ENCODE assay signal across 22 mouse cellular contexts in the genomic region with DNA sequence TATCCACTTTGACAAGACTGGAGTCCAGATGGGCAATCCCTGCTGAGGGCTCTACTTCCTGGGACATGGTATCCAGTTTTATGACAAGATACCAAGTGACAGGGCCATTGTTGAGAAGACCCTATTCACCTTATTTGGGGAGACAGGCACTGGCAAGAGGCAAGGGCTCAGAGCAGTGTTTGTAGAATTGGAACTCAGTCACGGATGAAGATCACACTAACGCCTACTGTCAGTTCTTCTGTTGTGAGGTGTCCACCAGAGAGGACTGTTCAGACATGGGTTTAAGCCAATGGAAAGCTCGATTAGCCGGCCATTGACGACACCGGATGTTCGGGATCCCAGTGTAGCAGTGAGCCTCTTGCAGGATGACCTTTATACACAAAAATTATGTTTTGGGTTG. TPM values are rescaled to one million over a fixed set of nuclear protein-coding genes. Genes with fewer than 3 reads are reported as not detected.
DNase-seq lines count a peak whose midpoint lies in the region; ATAC-seq lines count a peak whose summit lies in the region.
"Had no signal": no experiment of that assay in that cellular context is flagged by ENCODE, and none has a peak within 500 bp of the region (broad histone marks: within the 10 kb centered on the region; RNA-seq: fewer than 3 reads in every experiment).

No protein-coding gene starts in this region.

- 0 out of 2 replicates have a peak overlapping the region, but pooled peaks have one; percentile 78 for H3K27ac ChIP-seq in intestine, embryonic 16.5 days (ENCODE audit: low read length)
- no peak overlapping the region for H3K27ac ChIP-seq in intestine, embryonic 15.5 days
- H3K27ac ChIP-seq in midbrain, embryonic 11.5 days (ENCODE audit: low read depth, low read length): no peak overlapping the region
- no peak overlapping the region for H3K27ac ChIP-seq in midbrain, embryonic 14.5 days (replicated peaks; ENCODE audit: low read depth, low read length)
- H3K27ac ChIP-seq in embryonic facial prominence, embryonic 13.5 days: peak overlapping the region; percentile 89
- H3K27ac ChIP-seq: hindbrain, embryonic 13.5 days; liver, embryonic 14.5 days; neural tube, embryonic 12.5 days had no signal

- no peaks in the 10 kb centered on the region for H3K9me3 ChIP-seq in intestine, embryonic 16.5 days (ENCODE audit: control insufficient read depth, low read length)
- no peaks in the 10 kb centered on the region for H3K9me3 ChIP-seq in intestine, embryonic 15.5 days
- H3K9me3 ChIP-seq in midbrain, embryonic 11.5 days (ENCODE audit: control insufficient read depth, low read length): no peaks in the 10 kb centered on the region
- no peaks in the 10 kb centered on the region for H3K9me3 ChIP-seq in midbrain, embryonic 14.5 days (ENCODE audit: control insufficient read depth, low read length)
- no peaks in the 10 kb centered on the region for H3K9me3 ChIP-seq in embryonic facial prominence, embryonic 13.5 days
- H3K9me3 ChIP-seq: forebrain, embryonic 15.5 days; heart, embryonic 12.5 days; hindbrain, embryonic 13.5 days; limb, embryonic 12.5 days; neural tube, embryonic 12.5 days had no signal

- no peak overlapping the region for H3K4me2 ChIP-seq in intestine, embryonic 16.5 days (ENCODE audit: low read depth, low read length)
- no peak overlapping the region for H3K4me2 ChIP-seq in intestine, embryonic 15.5 days (replicated peaks)
- no peak overlapping the region for H3K4me2 ChIP-seq in midbrain, embryonic 11.5 days
- H3K4me2 ChIP-seq in midbrain, embryonic 14.5 days (ENCODE audit: low read length): no peak overlapping the region
- no peak overlapping the region for H3K4me2 ChIP-seq in embryonic facial prominence, embryonic 13.5 days
- H3K4me2 ChIP-seq: forebrain, embryonic 15.5 days had no signal

- H3K36me3 ChIP-seq in intestine, embryonic 16.5 days (ENCODE audit: control insufficient read depth, insufficient read depth, low read length): no peaks in the 10 kb centered on the region
- H3K36me3 ChIP-seq in intestine, embryonic 15.5 days: no peaks in the 10 kb centered on the region
- H3K36me3 ChIP-seq in midbrain, embryonic 11.5 days (ENCODE audit: control insufficient read depth, insufficient read depth, low read length): no peaks in the 10 kb centered on the region
- no peaks in the 10 kb centered on the region for H3K36me3 ChIP-seq in midbrain, embryonic 14.5 days (ENCODE audit: control insufficient read depth, insufficient read depth, low read length)
- no peaks in the 10 kb centered on the region for H3K36me3 ChIP-seq in embryonic facial prominence, embryonic 13.5 days
- H3K36me3 ChIP-seq: forebrain, embryonic 15.5 days; heart, embryonic 12.5 days; hindbrain, embryonic 13.5 days; limb, embryonic 12.5 days; neural tube, embryonic 12.5 days had no signal

- no peak overlapping the region for H3K4me3 ChIP-seq in intestine, embryonic 16.5 days (ENCODE audit: low read length)
- H3K4me3 ChIP-seq in intestine, embryonic 15.5 days (replicated peaks): no peak overlapping the region
- no peak overlapping the region for H3K4me3 ChIP-seq in midbrain, embryonic 11.5 days (ENCODE audit: low read depth, low read length)
- H3K4me3 ChIP-seq in midbrain, embryonic 14.5 days (replicated peaks; ENCODE audit: low read depth, low read length): no peak overlapping the region
- H3K4me3 ChIP-seq in embryonic facial prominence, embryonic 13.5 days: no peak overlapping the region
- H3K4me3 ChIP-seq: heart, embryonic 12.5 days; neural tube, embryonic 12.5 days had no signal

- H3K9ac ChIP-seq in intestine, embryonic 16.5 days (ENCODE audit: low read depth, low read length): no peak overlapping the region
- H3K9ac ChIP-seq in intestine, embryonic 15.5 days: no peak overlapping the region
- H3K9ac ChIP-seq in midbrain, embryonic 11.5 days (ENCODE audit: low read length): no peak overlapping the region
- H3K9ac ChIP-seq in midbrain, embryonic 14.5 days (replicated peaks; ENCODE audit: low read length): no peak overlapping the region
- H3K9ac ChIP-seq in embryonic facial prominence, embryonic 13.5 days: no peak overlapping the region
- H3K9ac ChIP-seq: forebrain, embryonic 15.5 days; heart, embryonic 12.5 days; hindbrain, embryonic 13.5 days; limb, embryonic 12.5 days; liver, embryonic 14.5 days; neural tube, embryonic 12.5 days had no signal

- peaks cover 16% of the 10 kb centered on the region for H3K4me1 ChIP-seq in intestine, embryonic 16.5 days (ENCODE audit: control insufficient read depth, insufficient read depth, low read length)
- peaks cover 20% of the 10 kb centered on the region; the same call in 1 of the 2 replicates for H3K4me1 ChIP-seq in intestine, embryonic 15.5 days (replicated peaks)
- peaks cover 16% of the 10 kb centered on the region for H3K4me1 ChIP-seq in midbrain, embryonic 11.5 days (ENCODE audit: control insufficient read depth, insufficient read depth, low read length)
- peaks cover 20% of the 10 kb centered on the region for H3K4me1 ChIP-seq in midbrain, embryonic 14.5 days (ENCODE audit: control insufficient read depth, insufficient read depth, low read length)
- peaks cover 29% of the 10 kb centered on the region for H3K4me1 ChIP-seq in embryonic facial prominence, embryonic 13.5 days

- 98% methylated on average over 7 of the region's 7 CpGs for WGBS in intestine, embryonic 16.5 days
- WGBS in intestine, embryonic 15.5 days: 89% methylated on average over 7 of the region's 7 CpGs
- 56% methylated on average over 7 of the region's 7 CpGs for WGBS in midbrain, embryonic 11.5 days
- WGBS in midbrain, embryonic 14.5 days: 48% methylated on average over 7 of the region's 7 CpGs
- WGBS in embryonic facial prominence, embryonic 13.5 days: 93% methylated on average over 7 of the region's 7 CpGs

- H3K27me3 ChIP-seq in intestine, embryonic 16.5 days (replicated peaks; ENCODE audit: control insufficient read depth, insufficient read depth, low read length): no peaks in the 10 kb centered on the region
- no peaks in the 10 kb centered on the region for H3K27me3 ChIP-seq in intestine, embryonic 15.5 days (replicated peaks)
- H3K27me3 ChIP-seq in midbrain, embryonic 11.5 days (ENCODE audit: control insufficient read depth, insufficient read depth, low read length): no peaks in the 10 kb centered on the region
- H3K27me3 ChIP-seq in midbrain, embryonic 14.5 days (ENCODE audit: control insufficient read depth, insufficient read depth, low read length): no peaks in the 10 kb centered on the region
- H3K27me3 ChIP-seq in embryonic facial prominence, embryonic 13.5 days: no peaks in the 10 kb centered on the region
- H3K27me3 ChIP-seq: forebrain, embryonic 15.5 days; heart, embryonic 12.5 days; hindbrain, embryonic 13.5 days; limb, embryonic 12.5 days; neural tube, embryonic 12.5 days had no signal

- no peak for ATAC-seq in intestine, embryonic 16.5 days
- ATAC-seq in intestine, embryonic 15.5 days: no peak
- ATAC-seq in midbrain, embryonic 11.5 days (ENCODE audit: low FRiP score): no peak
- ATAC-seq in midbrain, embryonic 14.5 days (ENCODE audit: low FRiP score, low TSS enrichment): no peak
- ATAC-seq in embryonic facial prominence, embryonic 13.5 days (ENCODE audit: insufficient number of reproducible peaks, insufficient read depth, low FRiP score, low TSS enrichment, low read depth): no peak

- DNase-seq in midbrain, embryonic 11.5 days (ENCODE audit: low spot score, missing footprints): peak; percentile 83
- DNase-seq in midbrain, embryonic 14.5 days: no peak
- peak; percentile 14 for DNase-seq in naive thymus-derived CD4-positive, alpha-beta T cell, adult 2 months (ENCODE audit: low read depth)
- no peak for DNase-seq in spleen, adult 18-20 months
- DNase-seq: adrenal gland, postnatal 10 days; cerebellum, adult 8-10 months; gastrocnemius, postnatal 10 days; heart, adult 11 months; kidney, adult 9 months; kidney, postnatal 36 days; layer of hippocampus, postnatal 36 days; lung, postnatal 4 days had no signal

RNA-seq across cellular contexts. Expression of a gene that starts 1.0 kb away (rescaled TPM):
- 13.7 and 15.6 TPM in 2 replicates for polyA plus RNA-seq in intestine, embryonic 16.5 days (2015; fragmentation: Nextera tagmentation; extraction: Ambion mirVana)
- polyA plus RNA-seq in intestine, embryonic 15.5 days (2015; fragmentation: Nextera tagmentation; extraction: Ambion mirVana): 21.2 and 24.0 TPM in 2 replicates
- 25.4 and 29.8 TPM in 2 replicates for polyA plus RNA-seq in midbrain, embryonic 11.5 days (2014; fragmentation: Nextera tagmentation; extraction: Ambion mirVana)
- 18.0 and 18.4 TPM in 2 replicates for polyA plus RNA-seq in midbrain, embryonic 14.5 days (2014; fragmentation: Nextera tagmentation; extraction: Ambion mirVana)
- polyA plus RNA-seq in embryonic facial prominence, embryonic 13.5 days (2015; fragmentation: Nextera tagmentation; extraction: Ambion mirVana): 27.4 and 37.3 TPM in 2 replicates

RNA-seq across cellular contexts. Expression of a gene that starts 37.8 kb away (rescaled TPM):
- polyA plus RNA-seq in intestine, embryonic 16.5 days (2015; fragmentation: Nextera tagmentation; extraction: Ambion mirVana): 10.2 TPM in 2 replicates
- 9.0 and 9.8 TPM in 2 replicates for polyA plus RNA-seq in intestine, embryonic 15.5 days (2015; fragmentation: Nextera tagmentation; extraction: Ambion mirVana)
- 4.9 and 5.8 TPM in 2 replicates for polyA plus RNA-seq in midbrain, embryonic 11.5 days (2014; fragmentation: Nextera tagmentation; extraction: Ambion mirVana)
- polyA plus RNA-seq in midbrain, embryonic 14.5 days (2014; fragmentation: Nextera tagmentation; extraction: Ambion mirVana): 4.8 and 6.9 TPM in 2 replicates
- 19.4 and 25.0 TPM in 2 replicates for polyA plus RNA-seq in embryonic facial prominence, embryonic 13.5 days (2015; fragmentation: Nextera tagmentation; extraction: Ambion mirVana)
- polyA plus RNA-seq: erythroblast, embryonic 14.5 days had no signal

RNA-seq across cellular contexts. Expression of a gene that starts 37.9 kb away (rescaled TPM):
- polyA plus RNA-seq in intestine, embryonic 16.5 days (2015; fragmentation: Nextera tagmentation; extraction: Ambion mirVana): 106 and 108 TPM in 2 replicates
- 86.3 and 87.4 TPM in 2 replicates for polyA plus RNA-seq in intestine, embryonic 15.5 days (2015; fragmentation: Nextera tagmentation; extraction: Ambion mirVana)
- polyA plus RNA-seq in midbrain, embryonic 11.5 days (2014; fragmentation: Nextera tagmentation; extraction: Ambion mirVana): 46.1 and 48.8 TPM in 2 replicates
- 28.5 and 40.7 TPM in 2 replicates for polyA plus RNA-seq in midbrain, embryonic 14.5 days (2014; fragmentation: Nextera tagmentation; extraction: Ambion mirVana)
- polyA plus RNA-seq in embryonic facial prominence, embryonic 13.5 days (2015; fragmentation: Nextera tagmentation; extraction: Ambion mirVana): 65.1 and 68.4 TPM in 2 replicates

RNA-seq across cellular contexts. Expression of a gene that starts 43.4 kb away (rescaled TPM):
- 16.9 and 17.6 TPM in 2 replicates for polyA plus RNA-seq in intestine, embryonic 16.5 days (2015; fragmentation: Nextera tagmentation; extraction: Ambion mirVana)
- polyA plus RNA-seq in intestine, embryonic 15.5 days (2015; fragmentation: Nextera tagmentation; extraction: Ambion mirVana): 26.4 and 30.8 TPM in 2 replicates
- 91.1 and 94.2 TPM in 2 replicates for polyA plus RNA-seq in midbrain, embryonic 11.5 days (2014; fragmentation: Nextera tagmentation; extraction: Ambion mirVana)
- 66.5 and 68.7 TPM in 2 replicates for polyA plus RNA-seq in midbrain, embryonic 14.5 days (2014; fragmentation: Nextera tagmentation; extraction: Ambion mirVana)
- 30.3 and 33.1 TPM in 2 replicates for polyA plus RNA-seq in embryonic facial prominence, embryonic 13.5 days (2015; fragmentation: Nextera tagmentation; extraction: Ambion mirVana)

Comparison
In these comparisons a context has a peak if more than half of its experiments do, and no peak if none do; other contexts are left out.
1. H3K27ac ChIP-seq: peak in intestine, embryonic 16.5 days (single experiment) and embryonic facial prominence, embryonic 13.5 days (single experiment); none in intestine, embryonic 15.5 days (single experiment), midbrain, embryonic 11.5 days (single experiment) and midbrain, embryonic 14.5 days (single experiment).
2. DNase-seq: peak in midbrain, embryonic 11.5 days (single experiment) and naive thymus-derived CD4-positive, alpha-beta T cell, adult 2 months (single experiment); none in midbrain, embryonic 14.5 days (single experiment) and spleen, adult 18-20 months (0 of 2).